ENCODE assay signal across 16 mouse cellular contexts in genomic region chr5:37962513-37962912, GRCm38 (mm10).
"Had no signal": no experiment of that assay in that cellular context is flagged by ENCODE, and none has a peak within 500 bp of the region (broad histone marks: within the 10 kb centered on the region; RNA-seq: fewer than 3 reads in every experiment).

No protein-coding gene starts in this region.

- DNase-seq: kidney, adult 8-10 months; kidney, postnatal 25 days; layer of hippocampus, postnatal 36 days; lung, embryonic 14.5 days; lung, postnatal 10 days; lung, postnatal 4 days; retina, postnatal 1 day; right cerebral cortex, postnatal 14 days; thymus, adult 2 months; thymus, postnatal 36 days had no signal

- H3K4me2 ChIP-seq: limb, embryonic 15.5 days; liver, embryonic 12.5 days; lung, embryonic 14.5 days; midbrain, embryonic 11.5 days; midbrain, embryonic 15.5 days; neural tube, embryonic 12.5 days; stomach, embryonic 15.5 days had no signal

- H3K36me3 ChIP-seq: limb, embryonic 15.5 days; liver, embryonic 12.5 days; midbrain, embryonic 15.5 days; neural tube, embryonic 12.5 days; stomach, embryonic 15.5 days had no signal

- H3K27ac ChIP-seq: limb, embryonic 15.5 days; liver, embryonic 12.5 days; midbrain, embryonic 15.5 days; neural tube, embryonic 12.5 days; stomach, embryonic 15.5 days had no signal

- H3K9ac ChIP-seq: limb, embryonic 15.5 days; liver, embryonic 12.5 days; lung, embryonic 14.5 days; midbrain, embryonic 15.5 days; neural tube, embryonic 12.5 days; stomach, embryonic 15.5 days had no signal

- H3K4me3 ChIP-seq: limb, embryonic 15.5 days; liver, embryonic 12.5 days; midbrain, embryonic 15.5 days; neural tube, embryonic 12.5 days; stomach, embryonic 15.5 days had no signal

- ATAC-seq: liver, embryonic 12.5 days; midbrain, embryonic 15.5 days had no signal

- H3K9me3 ChIP-seq: limb, embryonic 15.5 days; liver, embryonic 12.5 days; midbrain, embryonic 15.5 days; neural tube, embryonic 12.5 days; stomach, embryonic 15.5 days had no signal
